Mouse (Mus musculus) forebrain, embryonic 11.5 days (tissue): ENCODE results near the gene Camk2g. TPM values are rescaled to one million over a fixed set of nuclear protein-coding genes. Genes with fewer than 3 reads are reported as not detected.
A peak's percentile ranks its signal among the peaks of the same experiment; 100 is the strongest.

Experiments used
- ATAC-seq: fragments of 200-750 bp; cut with Nextera tagmentation; replicated peaks from 2 replicates; pipeline ENCODE4 v1.8.0; 2017; ENCODE audit warnings: moderate TSS enrichment; ENCODE audit not compliant: low FRiP score
- DNase-seq: peaks from one replicate; pipeline ENCODE4 v3.0.0-alpha.2; 2017; ENCODE audit warnings: low spot score
- H3K27ac ChIP-seq: fragments of 300-500 bp; sonication (generic); 2 replicates; pipeline ENCODE4 v1.5.1; 2014; ENCODE audit warnings: low read depth, low read length
- H3K27me3 ChIP-seq: fragments of 300-500 bp; sonication (generic); 2 replicates; pipeline ENCODE4 v1.6.1; 2014; ENCODE audit warnings: mild to moderate bottlenecking, low read length, mixed read lengths; ENCODE audit not compliant: control insufficient read depth, insufficient read depth
- H3K36me3 ChIP-seq: fragments of 300-500 bp; sonication (generic); 2 replicates; pipeline ENCODE4 v1.6.1; 2014; ENCODE audit warnings: mild to moderate bottlenecking, low read length, moderate library complexity, mixed read lengths; ENCODE audit not compliant: control insufficient read depth, insufficient read depth
- H3K4me1 ChIP-seq: fragments of 300-500 bp; sonication (generic); replicated peaks from 2 replicates; pipeline ENCODE4 v1.6.1; 2014; ENCODE audit warnings: low read length, mixed read lengths; ENCODE audit not compliant: control insufficient read depth, insufficient read depth
- H3K4me2 ChIP-seq: fragments of 300-500 bp; sonication (generic); 2 replicates; pipeline ENCODE4 v1.6.1; 2014; ENCODE audit warnings: low read depth, mild to moderate bottlenecking, low read length, moderate library complexity, mixed read lengths; ENCODE audit not compliant: severe bottlenecking
- H3K4me3 ChIP-seq: fragments of 300-500 bp; sonication (generic); 2 replicates; pipeline ENCODE4 v1.5.1; 2014; ENCODE audit warnings: low read depth, low read length
- H3K9ac ChIP-seq: fragments of 300-500 bp; sonication (generic); 2 replicates; pipeline ENCODE4 v1.6.1; 2014; ENCODE audit warnings: low read length
- H3K9me3 ChIP-seq: fragments of 300-500 bp; sonication (generic); 2 replicates; pipeline ENCODE4 v1.6.1; 2016; ENCODE audit warnings: low read length, mixed read lengths; ENCODE audit not compliant: control insufficient read depth
- WGBS: fragments of 180-500 bp; shearing (Covaris S2); extraction: QIAGEN DNeasy Blood & Tissue Kit; methylation state at CpG from one replicate; pipeline ENCODE4 v1.1.7; 2014; 5-methylcytosine and 5-hydroxymethylcytosine counted together
- microRNA-seq: library from miRNA; unstranded; fragments of <30 nt; microRNA quantifications from one replicate; pipeline ENCODE4, GENCODE M21; 2016; ENCODE audit not compliant: insufficient number of aligned reads
- polyA plus RNA-seq: library from polyadenylated mRNA; unstranded; fragments of >200 nt; fragmentation: Nextera tagmentation; extraction: Ambion mirVana; gene quantifications from 2 replicates; pipeline ENCODE4 v1.2.1, GENCODE M21; 2014

Camk2g gene
- polyA plus RNA-seq, 1 experiment from 2014 or later = 46.8 TPM

DNA sequence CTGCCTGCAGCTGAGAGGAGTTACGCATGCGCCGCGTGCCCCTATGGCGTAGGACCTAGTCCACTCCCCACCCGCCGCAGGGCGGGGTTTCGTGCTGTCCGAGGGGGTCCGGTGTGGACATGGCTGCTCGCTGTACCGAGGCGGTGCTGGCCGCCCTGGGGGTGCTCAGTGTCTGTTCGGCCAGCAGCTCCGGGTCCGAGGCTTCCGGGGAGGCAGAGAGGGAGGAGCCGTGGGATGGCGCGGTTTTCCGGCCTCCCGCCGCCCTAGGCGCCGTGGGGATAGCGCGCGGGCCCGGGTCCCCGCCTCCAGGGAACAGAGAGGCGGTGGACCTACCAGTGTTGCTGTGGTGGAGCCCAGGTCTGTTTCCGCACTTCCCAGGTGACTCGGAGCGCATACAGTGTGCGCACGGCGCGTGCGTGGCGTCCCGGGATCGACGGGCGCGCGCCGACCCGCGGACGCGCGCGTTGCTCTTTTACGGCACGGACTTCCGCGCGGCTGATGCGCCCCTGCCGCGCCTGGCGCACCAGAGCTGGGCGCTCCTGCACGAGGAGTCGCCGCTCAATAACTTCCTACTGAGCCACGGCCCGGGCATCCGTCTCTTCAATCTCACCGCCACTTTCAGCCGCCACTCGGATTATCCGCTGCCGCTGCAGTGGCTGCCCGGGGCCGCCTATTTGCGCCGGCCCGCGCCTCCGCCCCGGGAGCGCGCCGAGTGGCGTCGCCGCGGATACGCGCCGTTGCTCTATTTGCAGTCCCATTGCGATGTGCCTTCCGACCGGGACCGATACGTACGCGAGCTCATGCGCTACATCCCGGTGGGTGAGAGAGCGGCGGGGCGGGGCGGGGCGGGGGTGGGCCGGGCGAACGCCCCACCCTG lies 98.8 kb downstream of the Camk2g start, which contains the start of gene Fut11:
Fut11 (plus strand) TSS at position 85 of the 877 bp plus-strand sequence.
- DNase-seq (peak; percentile 91), ATAC-seq (peak; percentile 95)
- Histone ChIP-seq H3K27ac (peak within 1 kb of the TSS; percentile 90), H3K4me1 (peaks cover 10% of the 10 kb centered on the region), H3K27me3 (no peaks in the 10 kb centered on the region; the same call in 1 of the 2 replicates), H3K9ac (peak within 1 kb of the TSS; percentile 86), H3K9me3 (no peaks in the 10 kb centered on the region), H3K4me3 (peak within 1 kb of the TSS; percentile 82), H3K4me2 (peak within 1 kb of the TSS; percentile 71), H3K36me3 (peaks cover 6% of the 10 kb centered on the region)
- under 1% methylated on average over 109 of the region's 111 CpGs for WGBS

DNA sequence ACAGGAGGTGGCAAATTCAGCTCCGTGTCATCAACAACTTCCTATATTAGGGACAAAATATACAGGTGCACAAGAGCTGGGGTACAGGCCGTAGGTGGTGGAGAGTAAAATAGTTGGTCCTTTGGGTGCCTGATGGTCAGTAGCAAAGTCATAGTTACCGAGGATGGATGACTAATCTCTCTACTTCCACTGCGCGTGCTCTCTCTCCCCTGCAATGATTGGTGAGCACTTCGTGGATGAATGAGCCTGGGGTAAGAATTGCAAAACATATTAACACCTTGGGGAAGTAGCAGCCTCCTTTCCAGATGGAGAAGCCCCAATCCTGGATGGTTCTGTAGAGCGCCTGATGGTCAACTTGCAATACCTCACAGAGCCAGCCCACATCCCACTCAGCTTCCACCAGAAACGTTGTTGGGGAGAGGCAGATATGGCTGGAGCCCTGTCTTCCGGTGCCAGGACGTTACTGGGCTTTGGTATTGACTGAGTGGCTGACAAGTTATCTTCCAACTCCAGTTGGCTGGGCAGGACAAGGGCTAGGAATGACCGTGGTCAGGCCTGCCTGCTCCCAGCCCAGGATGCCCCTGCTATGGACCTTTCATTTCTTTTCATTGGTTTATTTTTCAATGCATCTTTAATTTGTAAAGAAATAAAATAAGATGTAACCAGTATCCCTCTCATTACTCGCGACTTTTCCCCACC lies 99.6 kb downstream of the Camk2g start:
- DNase-seq (no peak), ATAC-seq (peak; percentile 40)

DNA sequence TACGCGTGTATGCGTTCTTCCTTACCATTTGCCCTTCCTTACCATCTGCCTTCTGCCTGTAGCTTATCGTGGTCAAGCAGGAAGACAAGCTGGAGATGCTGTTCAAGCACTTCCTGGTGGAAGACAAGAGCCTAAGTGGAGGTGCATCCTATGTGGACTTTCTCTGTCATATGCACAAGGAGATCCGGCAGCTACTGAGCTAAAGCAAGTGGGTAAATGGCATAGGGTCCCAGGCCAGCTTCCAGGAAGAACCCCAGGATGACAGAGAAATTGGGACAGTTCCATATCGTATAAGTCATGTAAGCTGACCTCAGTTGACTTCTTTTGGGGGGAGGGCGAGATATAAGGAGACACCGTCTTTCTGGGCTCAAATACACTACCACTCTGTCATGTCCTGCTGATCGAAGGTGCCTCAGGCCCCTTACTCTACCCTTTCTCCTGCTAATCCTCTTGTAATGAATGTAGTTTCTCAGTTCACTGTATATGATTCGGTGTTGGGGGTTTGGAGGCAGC lies 100.2 kb downstream of the Camk2g start:
- Histone ChIP-seq H3K36me3 (peaks cover 6% of the 10 kb centered on the region), H3K4me3 (no peak overlapping the region), H3K27me3 (no peaks in the 10 kb centered on the region; the same call in 1 of the 2 replicates), H3K9me3 (no peaks in the 10 kb centered on the region), H3K27ac (no peak overlapping the region), H3K9ac (no peak overlapping the region), H3K4me2 (no peak overlapping the region), H3K4me1 (peaks cover 10% of the 10 kb centered on the region)
- WGBS = 93% methylated on average over 10 of the region's 10 CpGs
- DNase-seq (no peak), ATAC-seq (no peak)

More for the DNA sequence above, 99.6 kb downstream of the Camk2g start:
- 51% methylated on average over 13 of the region's 13 CpGs for WGBS
- Histone ChIP-seq H3K4me3 (peak overlapping the region; percentile 82), H3K4me1 (peaks cover 10% of the 10 kb centered on the region), H3K9ac (peak overlapping the region; percentile 86), H3K9me3 (no peaks in the 10 kb centered on the region), H3K27ac (peak overlapping the region; percentile 90; the same call in 1 of the 2 replicates), H3K36me3 (peaks cover 6% of the 10 kb centered on the region), H3K27me3 (no peaks in the 10 kb centered on the region; the same call in 1 of the 2 replicates), H3K4me2 (peak overlapping the region; percentile 71)

DNA sequence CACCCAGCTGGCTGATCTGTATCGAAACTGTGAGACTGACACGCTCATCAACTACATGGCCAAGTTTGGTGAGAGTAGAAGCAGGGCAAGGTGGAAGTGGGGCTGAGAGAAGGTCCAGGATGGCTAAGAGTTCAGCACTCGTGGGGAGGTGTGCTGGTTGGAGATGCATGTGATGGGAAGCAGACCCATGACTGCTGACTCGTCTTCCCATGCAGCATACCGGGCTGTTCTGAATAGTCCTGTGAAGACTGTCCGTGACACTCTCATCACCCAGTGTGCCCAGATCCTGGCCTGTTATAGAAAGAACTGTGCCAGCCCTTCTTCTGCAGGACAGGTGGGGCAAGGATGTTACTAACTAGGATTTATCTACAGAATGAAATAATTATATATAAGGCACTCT lies 102.1 kb downstream of the Camk2g start:
- H3K27ac ChIP-seq = no peak overlapping the region
- 88% methylated on average over 6 of the region's 6 CpGs for WGBS
- H3K4me2 ChIP-seq = no peak overlapping the region
- no peak overlapping the region for H3K9ac ChIP-seq
- H3K4me1 ChIP-seq = peaks cover 8% of the 10 kb centered on the region
- no peaks in the 10 kb centered on the region for H3K9me3 ChIP-seq
- H3K36me3 ChIP-seq = peaks cover 9% of the 10 kb centered on the region
- ATAC-seq (no peak), DNase-seq (no peak)
- H3K27me3 ChIP-seq = no peaks in the 10 kb centered on the region; the same call in 1 of the 2 replicates
- no peak overlapping the region for H3K4me3 ChIP-seq

DNA sequence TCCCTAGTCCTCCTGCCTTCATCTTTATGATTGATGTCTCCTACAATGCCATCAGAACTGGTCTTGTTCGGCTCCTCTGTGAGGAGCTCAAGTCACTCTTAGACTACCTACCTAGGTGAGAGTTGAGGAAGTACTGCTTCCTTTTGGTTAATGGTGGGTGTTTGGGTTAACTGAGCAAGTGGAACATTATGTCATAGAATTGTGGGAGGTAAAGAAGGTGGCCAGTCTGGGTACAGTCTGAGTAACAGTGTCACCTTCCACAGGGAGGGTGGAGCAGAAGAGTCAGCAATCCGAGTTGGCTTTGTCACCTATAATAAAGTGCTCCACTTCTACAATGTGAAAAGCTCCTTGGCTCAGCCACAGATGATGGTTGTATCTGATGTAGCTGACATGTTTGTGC lies 104.9 kb downstream of the Camk2g start:
- DNase-seq (no peak), ATAC-seq (no peak)
- no peak overlapping the region for H3K4me3 ChIP-seq
- 89% methylated on average over 2 of the region's 2 CpGs for WGBS
- no peak overlapping the region for H3K27ac ChIP-seq
- H3K36me3 ChIP-seq = peaks cover 10% of the 10 kb centered on the region
- H3K4me2 ChIP-seq = no peak overlapping the region
- no peaks in the 10 kb centered on the region for H3K9me3 ChIP-seq
- H3K4me1 ChIP-seq = no peaks in the 10 kb centered on the region
- H3K9ac ChIP-seq = no peak overlapping the region
- H3K27me3 ChIP-seq = no peaks in the 10 kb centered on the region

DNA sequence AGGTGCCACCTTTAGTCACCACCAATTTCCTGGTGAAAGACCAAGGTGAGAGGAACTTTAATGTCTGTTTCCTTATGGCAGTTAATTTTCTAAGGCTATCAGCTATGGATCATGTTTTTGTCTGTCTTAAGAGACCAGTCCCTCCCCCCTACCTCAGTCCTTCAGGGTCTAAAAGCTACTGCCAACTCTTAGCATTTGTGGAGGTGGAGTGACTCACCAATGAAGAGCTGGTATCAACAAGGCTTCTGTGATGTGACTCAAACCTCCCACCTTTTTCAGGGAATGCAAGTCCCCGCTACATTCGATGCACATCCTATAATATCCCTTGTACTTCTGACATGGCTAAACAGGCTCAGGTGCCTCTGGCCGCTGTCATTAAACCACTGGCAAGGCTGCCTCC lies 107.3 kb downstream of the Camk2g start:
- no peak for ATAC-seq

More for the DNA sequence above, 107.3 kb downstream of the Camk2g start:
- H3K9ac ChIP-seq = no peak overlapping the region
- no peaks in the 10 kb centered on the region for H3K9me3 ChIP-seq
- no peak overlapping the region for H3K4me2 ChIP-seq
- no peak overlapping the region for H3K4me3 ChIP-seq
- H3K4me1 ChIP-seq = no peaks in the 10 kb centered on the region
- H3K27me3 ChIP-seq = no peaks in the 10 kb centered on the region
- WGBS = 97% methylated on average over 3 of the region's 3 CpGs
- no peak overlapping the region for H3K27ac ChIP-seq
- DNase-seq = no peak
- peaks cover 14% of the 10 kb centered on the region for H3K36me3 ChIP-seq

Small RNAs within 50 kb of the gene (microRNA-seq; reads per million reads assigned to microRNA genes)
- gene Mir6946 = not detected

Other genes starting within 250 kb of the Camk2g start
- gene Ppp3cb, start 247.5 kb downstream of the Camk2g start, polyA plus RNA-seq = 61.5 and 69.1 TPM in 2 replicates
- gene Usp54, start 153.0 kb downstream of the Camk2g start, polyA plus RNA-seq = 20.8 and 21.0 TPM in 2 replicates
- 0.28 TPM in 1 of 2 replicates, not detected in the other for gene Myoz1, start 137.5 kb downstream of the Camk2g start, polyA plus RNA-seq
- 0.13 and 0.35 TPM in 2 replicates for gene Synpo2l, start 125.7 kb downstream of the Camk2g start, polyA plus RNA-seq
- gene Sec24c, start 119.8 kb downstream of the Camk2g start, polyA plus RNA-seq = 94.5 and 98.1 TPM in 2 replicates
- gene Fut11, start 99.1 kb downstream of the Camk2g start, polyA plus RNA-seq = 19.3 and 20.1 TPM in 2 replicates
- 236 and 256 TPM in 2 replicates for gene Chchd1, start 91.1 kb downstream of the Camk2g start, polyA plus RNA-seq
- 31.7 and 37.3 TPM in 2 replicates for gene Zswim8, start 86.5 kb downstream of the Camk2g start, polyA plus RNA-seq
- gene Ndst2, start 59.5 kb downstream of the Camk2g start, polyA plus RNA-seq = 25.7 and 32.5 TPM in 2 replicates
- gene Plau, start 42.6 kb upstream of the Camk2g start, polyA plus RNA-seq = 0.25 and 0.31 TPM in 2 replicates
- gene Vcl, start 135.3 kb upstream of the Camk2g start, polyA plus RNA-seq = 29.4 and 30.2 TPM in 2 replicates